Mouse (Mus musculus) cortical plate, adult 2 months (tissue): Measurements from ENCODE around the gene Sdr42e1. TPM values are rescaled to one million over a fixed set of nuclear protein-coding genes. Genes with fewer than 3 reads are reported as not detected.

Source experiments
- H3K27ac ChIP-seq: fragments of 200-500 bp; 2 replicates; pipeline ENCODE4 v1.5.1; 2012; ENCODE audit warnings: low read length, control low read depth, inconsistent platforms; ENCODE audit not compliant: insufficient read depth
- H3K4me1 ChIP-seq: fragments of 200-500 bp; 2 replicates; pipeline ENCODE4 v1.6.1; 2011; ENCODE audit warnings: low read length; ENCODE audit not compliant: control insufficient read depth, insufficient read depth
- H3K4me3 ChIP-seq: fragments of 200-500 bp; 2 replicates; pipeline ENCODE4 v1.5.1; 2011; ENCODE audit warnings: mild to moderate bottlenecking, low read length, control low read depth; ENCODE audit not compliant: insufficient read depth
- CTCF ChIP-seq: fragments of 200-500 bp; IDR thresholded peaks from 2 replicates; pipeline ENCODE4 v1.5.1; 2011; ENCODE audit warnings: mild to moderate bottlenecking, control low read depth, low read length; ENCODE audit not compliant: insufficient read depth; ENCODE audit errors: extremely low read depth
- POLR2A ChIP-seq: fragments of 200-500 bp; IDR thresholded peaks from 2 replicates; pipeline ENCODE4 v1.6.1; 2011; ENCODE audit warnings: mild to moderate bottlenecking, low read length, control low read depth; ENCODE audit not compliant: insufficient read depth; ENCODE audit errors: extremely low read depth
- polyA plus RNA-seq: library from polyadenylated mRNA; depleted of rRNA; stranded (reverse); fragments of >200 nt; gene quantifications from 2 replicates; pipeline ENCODE4 v1.2.3, GENCODE M21; 2012; rRNA removed

The Sdr42e1 gene
- polyA plus RNA-seq, 1 experiment: 9.5 TPM

DNA sequence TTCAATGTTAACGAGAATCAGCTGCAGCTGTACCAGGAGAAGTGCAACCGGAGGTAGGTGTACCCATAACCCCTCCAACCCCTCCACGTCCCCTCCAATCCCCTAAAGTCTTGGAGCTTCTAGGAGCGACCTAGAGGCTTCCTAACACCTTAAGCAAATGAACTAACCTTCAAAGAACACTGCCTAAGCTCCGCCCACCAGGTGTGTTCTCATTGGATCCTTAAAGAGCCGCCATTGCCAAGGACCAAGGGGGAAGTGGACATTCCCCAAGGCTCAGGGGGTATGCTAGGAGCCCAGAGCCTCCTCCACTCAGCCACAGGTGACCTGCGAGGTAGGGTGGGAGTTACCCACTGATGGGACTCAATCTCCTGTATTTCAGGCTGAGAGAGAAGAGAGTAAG, 39.1 kb downstream of the Sdr42e1 start:
- H3K27ac ChIP-seq: no peak overlapping the region
- H3K4me3 ChIP-seq: no peak overlapping the region
- no peaks in the 10 kb centered on the region for H3K4me1 ChIP-seq
- TF ChIP-seq CTCF: no peak
- no peak for TF ChIP-seq POLR2A

DNA sequence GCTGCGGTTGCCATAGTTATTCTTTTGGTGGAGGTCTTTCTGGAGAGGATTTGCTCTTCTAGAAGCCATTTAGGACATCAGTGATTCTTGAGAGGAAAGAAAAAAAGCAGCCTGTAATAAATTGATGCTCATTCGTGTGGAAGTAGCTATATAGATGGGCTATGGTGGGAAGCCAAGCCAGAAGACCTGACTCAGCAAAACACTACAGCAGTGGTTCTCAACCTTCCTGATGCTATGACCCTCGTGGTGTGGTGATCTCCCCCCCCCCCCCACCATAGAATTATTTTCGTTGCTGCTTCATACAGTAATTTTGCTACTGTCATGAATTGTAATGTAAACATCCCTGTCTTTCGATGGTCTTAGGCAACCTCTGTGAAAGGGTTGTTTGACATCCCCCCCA, 41.0 kb downstream of the Sdr42e1 start:
- H3K4me1 ChIP-seq: no peaks in the 10 kb centered on the region
- no peak overlapping the region for H3K27ac ChIP-seq
- TF ChIP-seq POLR2A: no peak
- TF ChIP-seq CTCF: no peak
- H3K4me3 ChIP-seq: no peak overlapping the region

DNA sequence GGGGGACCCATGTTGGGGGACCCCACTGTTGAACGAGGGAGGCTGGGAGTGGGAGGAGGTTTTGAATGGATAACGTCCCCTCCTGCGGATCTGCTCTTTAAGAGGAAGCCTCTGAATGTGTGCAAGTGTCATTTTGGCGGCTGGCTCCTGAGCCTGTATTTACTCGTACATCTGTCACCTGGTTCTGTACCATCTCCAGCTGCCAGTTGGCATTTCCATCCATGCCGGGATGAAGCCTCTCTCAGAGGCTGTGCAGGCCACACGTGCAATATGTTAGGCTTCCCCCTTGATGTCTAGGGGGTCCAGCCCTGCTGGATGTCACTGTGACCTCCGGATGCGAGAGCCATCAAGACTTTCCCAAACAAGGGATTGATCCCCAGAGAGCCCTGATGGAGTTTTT, 46.4 kb downstream of the Sdr42e1 start:
- Histone ChIP-seq H3K4me1 (no peaks in the 10 kb centered on the region), H3K27ac (no peak overlapping the region), H3K4me3 (no peak overlapping the region)
- TF ChIP-seq CTCF: no peak
- no peak for TF ChIP-seq POLR2A

DNA sequence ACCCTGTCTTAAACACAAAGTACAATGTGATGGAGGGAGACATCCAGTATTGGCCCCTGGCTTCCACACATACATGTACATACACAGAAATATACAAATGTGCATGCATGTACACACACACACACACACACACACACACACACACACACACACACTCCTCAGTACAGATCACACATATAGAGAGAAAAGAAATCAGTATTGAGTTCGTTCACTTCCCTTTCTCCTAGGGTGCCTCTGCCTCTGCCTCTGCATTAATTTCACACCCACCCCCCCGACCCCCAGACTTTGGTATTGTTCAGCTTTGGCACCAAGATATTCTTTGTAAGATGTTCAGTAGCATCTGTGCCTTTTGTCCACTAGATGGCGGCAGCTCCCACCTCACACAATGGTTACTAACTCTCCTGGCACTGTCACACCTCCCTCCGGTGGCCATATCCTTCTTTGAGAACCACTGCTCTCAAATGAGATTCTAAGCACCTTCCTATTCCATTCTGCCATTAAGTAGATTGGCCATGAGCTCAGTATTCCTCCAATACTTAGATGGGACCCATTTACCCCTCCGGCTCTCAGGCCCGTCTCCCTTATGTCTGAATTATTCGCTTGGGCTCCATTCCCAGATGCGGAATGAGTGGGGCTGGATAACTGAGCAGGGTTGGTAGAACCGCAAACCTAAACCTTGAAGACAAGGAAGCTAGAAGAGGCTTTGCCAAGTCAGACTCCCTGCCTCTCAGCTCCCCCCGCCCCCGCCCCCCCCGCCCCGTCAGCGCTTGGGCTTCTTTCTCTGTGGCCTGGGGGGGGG, 47.2 kb downstream of the Sdr42e1 start:
- H3K27ac ChIP-seq: no peak overlapping the region
- H3K4me1 ChIP-seq: no peaks in the 10 kb centered on the region
- H3K4me3 ChIP-seq: no peak overlapping the region
- peak; percentile 83 for TF ChIP-seq CTCF
- no peak for TF ChIP-seq POLR2A

DNA sequence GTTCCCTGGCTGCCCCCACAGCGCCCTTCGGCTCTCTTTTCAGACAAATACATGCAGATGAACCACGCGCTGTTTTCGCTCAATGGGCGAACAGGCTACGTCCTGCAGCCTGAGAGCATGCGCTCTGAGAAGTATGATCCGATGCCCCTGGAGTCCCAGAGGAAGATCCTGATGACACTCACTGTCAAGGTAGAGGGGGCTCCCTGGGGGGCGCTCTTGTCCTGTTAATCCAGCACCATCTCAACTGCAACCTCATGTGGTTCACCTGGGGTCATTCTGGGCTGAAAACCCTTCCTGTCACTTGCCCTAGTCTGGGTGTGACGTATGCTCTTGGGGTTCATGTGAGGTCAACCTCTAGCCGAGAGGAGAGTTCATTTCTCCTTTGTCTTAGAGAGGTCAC, 60.6 kb downstream of the Sdr42e1 start:
- H3K4me1 ChIP-seq: no peaks in the 10 kb centered on the region
- TF ChIP-seq POLR2A: no peak
- TF ChIP-seq CTCF: no peak
- no peak overlapping the region for H3K4me3 ChIP-seq
- H3K27ac ChIP-seq: no peak overlapping the region

Other genes with a start within 250 kb of the Sdr42e1 start
- 2.7 and 2.9 TPM in 2 replicates for gene Plcg2, start 175.4 kb downstream of the Sdr42e1 start, polyA plus RNA-seq
- gene Hsd17b2, start 28.2 kb upstream of the Sdr42e1 start, polyA plus RNA-seq: 0.10 and 0.21 TPM in 2 replicates
- 19.2 and 21.1 TPM in 2 replicates for gene Mphosph6, start 128.3 kb upstream of the Sdr42e1 start, polyA plus RNA-seq